Mouse (Mus musculus) stomach, embryonic 16.5 days (tissue): ENCODE measurements at regions not wholly inside any gene's neighbourhood (a gene's known extent, or its start where the extent isn't known, plus 50 kb on each side); places are given as distances from the start of the nearest gene placed in this dataset.

Experiments used
- ATAC-seq: fragments of 200-750 bp; cut with Nextera tagmentation; 2 replicates; pipeline ENCODE4 v1.8.0; 2017; ENCODE audit warnings: moderate number of reproducible peaks, moderate TSS enrichment; ENCODE audit not compliant: insufficient read depth, low FRiP score
- H3K27ac ChIP-seq: fragments of 300-500 bp; sonication (generic); 2 replicates; pipeline ENCODE4 v1.5.1; 2014; ENCODE audit warnings: low read length
- H3K27me3 ChIP-seq: fragments of 300-500 bp; sonication (generic); 2 replicates; pipeline ENCODE4 v1.6.1; 2014; ENCODE audit warnings: low read length, control low read depth, mixed read lengths; ENCODE audit not compliant: control insufficient read depth, insufficient read depth
- H3K36me3 ChIP-seq: fragments of 300-500 bp; sonication (generic); 2 replicates; pipeline ENCODE4 v1.6.1; 2014; ENCODE audit warnings: low read length; ENCODE audit not compliant: control insufficient read depth, insufficient read depth
- H3K4me1 ChIP-seq: fragments of 300-500 bp; sonication (generic); 2 replicates; pipeline ENCODE4 v1.6.1; 2014; ENCODE audit warnings: low read length, control low read depth, mixed read lengths; ENCODE audit not compliant: control insufficient read depth, insufficient read depth
- H3K4me2 ChIP-seq: fragments of 300-500 bp; sonication (generic); 2 replicates; pipeline ENCODE4 v1.6.1; 2014; ENCODE audit warnings: low read depth, low read length, mixed read lengths
- H3K4me3 ChIP-seq: fragments of 300-500 bp; sonication (generic); replicated peaks from 2 replicates; pipeline ENCODE4 v1.5.1; 2014; ENCODE audit warnings: mild to moderate bottlenecking, low read length
- H3K9ac ChIP-seq: fragments of 300-500 bp; sonication (generic); 2 replicates; pipeline ENCODE4 v1.6.1; 2014; ENCODE audit warnings: low read length
- H3K9me3 ChIP-seq: fragments of 300-500 bp; sonication (generic); replicated peaks from 2 replicates; pipeline ENCODE4 v1.6.1; 2016; ENCODE audit warnings: low read length, control low read depth; ENCODE audit not compliant: control insufficient read depth
- WGBS: fragments of 180-500 bp; shearing (Covaris S2); extraction: QIAGEN DNeasy Blood & Tissue Kit; methylation state at CpG from one replicate; pipeline ENCODE4 v1.1.7; 2014; 5-methylcytosine and 5-hydroxymethylcytosine counted together

GRCm38 (mm10) chr17:79509281-79509680 is 102.4 kb upstream of the Rmdn2 start:
- H3K4me1 ChIP-seq: peaks cover 9% of the 10 kb centered on the region; the same call in 1 of the 2 replicates
- no peak overlapping the region for H3K4me3 ChIP-seq
- H3K4me2 ChIP-seq: no peak overlapping the region
- WGBS: 42% methylated on average over 8 of the region's 8 CpGs
- ATAC-seq: no peak
- no peak overlapping the region for H3K9ac ChIP-seq
- no peaks in the 10 kb centered on the region for H3K27me3 ChIP-seq
- no peak overlapping the region for H3K27ac ChIP-seq
- no peaks in the 10 kb centered on the region for H3K36me3 ChIP-seq
- no peaks in the 10 kb centered on the region for H3K9me3 ChIP-seq

- no peak overlapping the region for H3K27ac ChIP-seq
Observed at GRCm38 (mm10) chr17:79509957-79510710, 101.5 kb upstream of the Rmdn2 start.

GRCm38 (mm10) chr17:79511218-79511617 is 100.4 kb upstream of the Rmdn2 start:
- H3K27ac ChIP-seq: no peak overlapping the region
- H3K27me3 ChIP-seq: no peaks in the 10 kb centered on the region
- H3K4me3 ChIP-seq: no peak overlapping the region
- no peak overlapping the region for H3K4me2 ChIP-seq
- H3K9ac ChIP-seq: no peak overlapping the region
- no peaks in the 10 kb centered on the region for H3K36me3 ChIP-seq
- WGBS: 82% methylated on average over 9 of the region's 9 CpGs
- no peaks in the 10 kb centered on the region for H3K9me3 ChIP-seq
- ATAC-seq: no peak
- peaks cover 9% of the 10 kb centered on the region; the same call in 1 of the 2 replicates for H3K4me1 ChIP-seq

More at GRCm38 (mm10) chr17:79509957-79510710, 101.5 kb upstream of the Rmdn2 start:
- Histone ChIP-seq H3K4me3 (no peak overlapping the region), H3K9ac (no peak overlapping the region), H3K4me2 (no peak overlapping the region), H3K27me3 (no peaks in the 10 kb centered on the region), H3K36me3 (no peaks in the 10 kb centered on the region), H3K4me1 (peaks cover 9% of the 10 kb centered on the region; the same call in 1 of the 2 replicates), H3K9me3 (no peaks in the 10 kb centered on the region)
- 61% methylated on average over 11 of the region's 11 CpGs for WGBS
- no peak for ATAC-seq

GRCm38 (mm10) chr17:79514076-79514475 is 97.6 kb upstream of the Rmdn2 start:
- H3K9ac ChIP-seq: no peak overlapping the region
- no peaks in the 10 kb centered on the region for H3K9me3 ChIP-seq
- no peak overlapping the region for H3K27ac ChIP-seq
- H3K4me3 ChIP-seq: no peak overlapping the region
- peaks cover 6% of the 10 kb centered on the region; the same call in 1 of the 2 replicates for H3K4me1 ChIP-seq
- H3K27me3 ChIP-seq: no peaks in the 10 kb centered on the region
- 70% methylated on average over 7 of the region's 7 CpGs for WGBS
- no peaks in the 10 kb centered on the region for H3K36me3 ChIP-seq
- no peak for ATAC-seq
- no peak overlapping the region for H3K4me2 ChIP-seq

- Histone ChIP-seq H3K4me2 (no peak overlapping the region), H3K27me3 (no peaks in the 10 kb centered on the region), H3K4me1 (peaks cover 3% of the 10 kb centered on the region; the same call in 1 of the 2 replicates), H3K9ac (no peak overlapping the region), H3K36me3 (no peaks in the 10 kb centered on the region), H3K9me3 (no peaks in the 10 kb centered on the region), H3K27ac (no peak overlapping the region), H3K4me3 (no peak overlapping the region)
- 58% methylated on average over 3 of the region's 3 CpGs for WGBS
- ATAC-seq: no peak
Observed at GRCm38 (mm10) chr17:79518185-79518584, 93.5 kb upstream of the Rmdn2 start.

- no peak for ATAC-seq
- no peaks in the 10 kb centered on the region for H3K9me3 ChIP-seq
- 80% methylated on average over 5 of the region's 5 CpGs for WGBS
Observed at GRCm38 (mm10) chr17:79518696-79519095, 93.0 kb upstream of the Rmdn2 start.

GRCm38 (mm10) chr17:79519356-79519755 is 92.3 kb upstream of the Rmdn2 start:
- 72% methylated on average over 4 of the region's 4 CpGs for WGBS
- no peak for ATAC-seq

More at GRCm38 (mm10) chr17:79518696-79519095, 93.0 kb upstream of the Rmdn2 start:
- no peak overlapping the region for H3K9ac ChIP-seq
- no peak overlapping the region for H3K4me2 ChIP-seq
- no peaks in the 10 kb centered on the region for H3K27me3 ChIP-seq
- H3K4me1 ChIP-seq: peaks cover 3% of the 10 kb centered on the region; the same call in 1 of the 2 replicates
- no peak overlapping the region for H3K27ac ChIP-seq
- no peaks in the 10 kb centered on the region for H3K36me3 ChIP-seq
- H3K4me3 ChIP-seq: no peak overlapping the region

GRCm38 (mm10) chr17:79520283-79520682 is 91.4 kb upstream of the Rmdn2 start:
- no peak overlapping the region for H3K9ac ChIP-seq
- 75% methylated on average over 5 of the region's 5 CpGs for WGBS
- no peak overlapping the region for H3K4me2 ChIP-seq
- peaks cover 3% of the 10 kb centered on the region; the same call in 1 of the 2 replicates for H3K4me1 ChIP-seq
- H3K27ac ChIP-seq: no peak overlapping the region
- no peak for ATAC-seq
- H3K4me3 ChIP-seq: no peak overlapping the region
- no peaks in the 10 kb centered on the region for H3K36me3 ChIP-seq
- H3K9me3 ChIP-seq: no peaks in the 10 kb centered on the region
- no peaks in the 10 kb centered on the region for H3K27me3 ChIP-seq

More at GRCm38 (mm10) chr17:79519356-79519755, 92.3 kb upstream of the Rmdn2 start:
- Histone ChIP-seq H3K4me1 (peaks cover 3% of the 10 kb centered on the region; the same call in 1 of the 2 replicates), H3K9ac (no peak overlapping the region), H3K4me3 (no peak overlapping the region), H3K4me2 (no peak overlapping the region), H3K9me3 (no peaks in the 10 kb centered on the region), H3K36me3 (no peaks in the 10 kb centered on the region), H3K27me3 (no peaks in the 10 kb centered on the region), H3K27ac (no peak overlapping the region)

GRCm38 (mm10) chr17:79521691-79522090 is 90.0 kb upstream of the Rmdn2 start:
- WGBS: 29% methylated on average over 7 of the region's 7 CpGs
- peak; percentile 62; the same call in 1 of the 2 replicates for ATAC-seq
- Histone ChIP-seq H3K9ac (no peak overlapping the region), H3K9me3 (no peaks in the 10 kb centered on the region), H3K4me3 (no peak overlapping the region), H3K4me1 (peaks cover 3% of the 10 kb centered on the region; the same call in 1 of the 2 replicates), H3K4me2 (no peak overlapping the region), H3K36me3 (no peaks in the 10 kb centered on the region), H3K27ac (no peak overlapping the region), H3K27me3 (no peaks in the 10 kb centered on the region)
